Comparison of ENCODE assay signal across 18 mouse cellular contexts in genomic region chr9:68782011-68782410, GRCm38 (mm10).
DNase-seq lines count a peak whose midpoint lies in the region; ATAC-seq lines count a peak whose summit lies in the region.
"Had no signal": no experiment of that assay in that cellular context is flagged by ENCODE, and none has a peak within 500 bp of the region (broad histone marks: within the 10 kb centered on the region; RNA-seq: fewer than 3 reads in every experiment).

No protein-coding gene starts in this region.

- no peak overlapping the region for H3K4me3 ChIP-seq in heart, embryonic 12.5 days
- no peak overlapping the region for H3K4me3 ChIP-seq in heart, embryonic 15.5 days
- H3K4me3 ChIP-seq: embryonic facial prominence, embryonic 12.5 days; hindbrain, embryonic 12.5 days; layer of hippocampus, adult 2 months had no signal

- no peaks in the 10 kb centered on the region for H3K27me3 ChIP-seq in heart, embryonic 12.5 days (replicated peaks)
- no peaks in the 10 kb centered on the region for H3K27me3 ChIP-seq in heart, embryonic 15.5 days
- H3K27me3 ChIP-seq: embryonic facial prominence, embryonic 12.5 days; hindbrain, embryonic 12.5 days had no signal

- no peak for ATAC-seq in heart, embryonic 12.5 days (ENCODE audit: insufficient number of reproducible peaks, low FRiP score)
- ATAC-seq in heart, embryonic 15.5 days (replicated peaks; ENCODE audit: insufficient number of reproducible peaks, insufficient read depth, low FRiP score, low read depth): no peak
- ATAC-seq: forebrain, postnatal 0 days had no signal

- no peaks in the 10 kb centered on the region for H3K36me3 ChIP-seq in heart, embryonic 12.5 days
- no peaks in the 10 kb centered on the region for H3K36me3 ChIP-seq in heart, embryonic 15.5 days
- H3K36me3 ChIP-seq: embryonic facial prominence, embryonic 12.5 days; hindbrain, embryonic 12.5 days had no signal

- no peaks in the 10 kb centered on the region for H3K9me3 ChIP-seq in heart, embryonic 12.5 days (replicated peaks)
- no peaks in the 10 kb centered on the region for H3K9me3 ChIP-seq in heart, embryonic 15.5 days (replicated peaks)
- H3K9me3 ChIP-seq: embryonic facial prominence, embryonic 12.5 days; hindbrain, embryonic 12.5 days had no signal

- no peak overlapping the region for H3K27ac ChIP-seq in heart, embryonic 12.5 days (ENCODE audit: poor library complexity, severe bottlenecking)
- H3K27ac ChIP-seq in heart, embryonic 15.5 days: peak overlapping the region; percentile 12; the same call in 1 of the 2 replicates
- H3K27ac ChIP-seq: embryonic facial prominence, embryonic 12.5 days; hindbrain, embryonic 12.5 days; layer of hippocampus, adult 2 months; liver, embryonic 14.5 days had no signal

- H3K4me1 ChIP-seq in heart, embryonic 12.5 days (replicated peaks): peaks cover 30% of the 10 kb centered on the region
- H3K4me1 ChIP-seq in heart, embryonic 15.5 days (replicated peaks): peaks cover 21% of the 10 kb centered on the region

- no peak overlapping the region for H3K9ac ChIP-seq in heart, embryonic 12.5 days
- no peak overlapping the region for H3K9ac ChIP-seq in heart, embryonic 15.5 days
- H3K9ac ChIP-seq: embryonic facial prominence, embryonic 12.5 days; forebrain, postnatal 0 days; hindbrain, embryonic 12.5 days; liver, embryonic 14.5 days had no signal

- WGBS in heart, embryonic 12.5 days: 49% methylated on average over 8 of the region's 8 CpGs
- WGBS in heart, embryonic 15.5 days: 47% methylated on average over 8 of the region's 8 CpGs

- no peak overlapping the region for H3K4me2 ChIP-seq in heart, embryonic 12.5 days
- H3K4me2 ChIP-seq in heart, embryonic 15.5 days: no peak overlapping the region
- H3K4me2 ChIP-seq: embryonic facial prominence, embryonic 12.5 days; hindbrain, embryonic 12.5 days had no signal

- DNase-seq in heart, adult 11 months: peak; percentile 96
- DNase-seq in urinary bladder, postnatal 14 days (ENCODE audit: low spot score): peak; percentile 14
- no peak for DNase-seq in urinary bladder, postnatal 10 days (ENCODE audit: low spot score)
- DNase-seq in cerebellum, adult 8-10 months: no peak
- no peak for DNase-seq in cerebellum, postnatal 4 days (ENCODE audit: low spot score in 2 of 2)
- no peak for DNase-seq in spleen, postnatal 14 days (ENCODE audit: low spot score in 2 of 2)
- DNase-seq: adrenal gland, adult 8-10 months; cerebellum, adult 11-12 months; cerebellum, postnatal 36 days; forebrain, postnatal 0 days; right cerebral cortex, postnatal 25 days; thymus, postnatal 36 days had no signal

Comparison
In these comparisons a context has a peak if more than half of its experiments do, and no peak if none do; other contexts are left out.
1. DNase-seq: peak in heart, adult 11 months (single experiment) and urinary bladder, postnatal 14 days (single experiment); none in urinary bladder, postnatal 10 days (single experiment), cerebellum, adult 8-10 months (single experiment), cerebellum, postnatal 4 days (0 of 2) and spleen, postnatal 14 days (0 of 2).